In the genomic region with DNA sequence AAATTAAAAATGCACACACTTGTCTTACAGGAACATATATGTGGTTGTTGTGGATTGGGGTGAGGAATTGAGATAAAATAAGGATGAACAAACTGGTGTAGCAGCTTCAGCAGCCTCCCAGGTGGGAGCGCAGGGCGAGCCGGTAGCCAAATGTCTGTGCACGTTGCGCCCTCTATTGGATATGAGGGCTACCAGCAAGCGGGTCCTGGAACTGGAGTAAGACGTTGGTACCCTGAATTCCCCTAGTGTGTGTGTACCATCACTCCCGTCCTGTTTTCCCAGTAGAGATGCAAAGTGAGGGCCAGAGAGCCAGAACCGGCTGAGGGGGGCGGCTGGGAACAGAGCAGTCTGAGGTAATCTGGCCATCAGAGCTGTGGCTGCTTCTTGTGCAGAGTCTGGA, we compare ENCODE assay signal across 9 mouse cellular contexts. TPM values are rescaled to one million over a fixed set of nuclear protein-coding genes. Genes with fewer than 3 reads are reported as not detected.
DNase-seq lines count a peak whose midpoint lies in the region; ATAC-seq and TF ChIP-seq lines count a peak whose summit lies in the region.
"Had no signal": no experiment of that assay in that cellular context is flagged by ENCODE, and none has a peak within 500 bp of the region (broad histone marks: within the 10 kb centered on the region; RNA-seq: fewer than 3 reads in every experiment).

No protein-coding gene starts in this region.

- no peaks in the 10 kb centered on the region for H3K4me1 ChIP-seq in limb, embryonic 14.5 days (ENCODE audit: control insufficient read depth, insufficient read depth, low read length)

- no peak for TF ChIP-seq POLR2A in limb, embryonic 14.5 days (IDR thresholded peaks at IDR 0.05; ENCODE audit: borderline replicate concordance, extremely low read depth, insufficient read depth, insufficient read length)

- WGBS in limb, embryonic 14.5 days, result 8% methylated on average over 10 of the region's 10 CpGs

- no peaks in the 10 kb centered on the region for H3K27me3 ChIP-seq in limb, embryonic 14.5 days (ENCODE audit: control insufficient read depth, insufficient read depth, low read length)

- H3K4me2 ChIP-seq in limb, embryonic 14.5 days (replicated peaks; ENCODE audit: low read depth, low read length, severe bottlenecking), result no peak overlapping the region

- no peaks in the 10 kb centered on the region for H3K9me3 ChIP-seq in limb, embryonic 14.5 days (ENCODE audit: control insufficient read depth, low read length)

- no peak overlapping the region for H3K4me3 ChIP-seq in limb, embryonic 14.5 days (replicated peaks; ENCODE audit: low read length)

- H3K27ac ChIP-seq in limb, embryonic 14.5 days (replicated peaks; ENCODE audit: low read depth, low read length), result no peak overlapping the region

- peak; percentile 82 for DNase-seq in 3T3-L1 (ENCODE audit: low read depth, low spot score)
- peak; percentile 39 to 66 for DNase-seq in CD8-positive naive resting alpha-beta T cell, adult 2 months (ENCODE audit: low read depth in 2 of 2, low spot score in 2 of 2)
- DNase-seq in cerebellum, adult 11 months, result peak; percentile 68
- peak; percentile 54 to 78 for DNase-seq in kidney, adult 8-10 months
- peak; percentile 55 for DNase-seq in limb, embryonic 14.5 days (ENCODE audit: low spot score)
- peak; percentile 75 for DNase-seq in naive thymus-derived CD4-positive, alpha-beta T cell, adult 2 months (ENCODE audit: low read depth)
- peak; percentile 83 for DNase-seq in thymus, postnatal 14 days

- H3K9ac ChIP-seq in limb, embryonic 14.5 days (ENCODE audit: low read depth, low read length, severe bottlenecking), result no peak overlapping the region

- H3K36me3 ChIP-seq in limb, embryonic 14.5 days (ENCODE audit: control insufficient read depth, insufficient read depth, low read length), result no peaks in the 10 kb centered on the region

- peak; percentile 90 for ATAC-seq in frontal cortex, adult (ENCODE audit: low TSS enrichment)
- peak; percentile 72 for ATAC-seq in limb, embryonic 14.5 days (ENCODE audit: low FRiP score, low read depth)

RNA-seq across cellular contexts. Expression of gene 1600014C23Rik, which starts 15.3 kb away (rescaled TPM):
- polyA plus RNA-seq in limb, embryonic 14.5 days (2012; rRNA removed), result 0.15 TPM in 1 of 2 replicates, not detected in the other
- polyA plus RNA-seq in limb, embryonic 14.5 days (2014; fragmentation: Nextera tagmentation; extraction: Ambion mirVana), result 0.58 TPM in 1 of 2 replicates, not detected in the other

RNA-seq across cellular contexts. Expression of gene Tmem63b, which starts 31.6 kb away (rescaled TPM):
- polyA plus RNA-seq in limb, embryonic 14.5 days (2012; rRNA removed), result 90.7 and 113 TPM in 2 replicates
- polyA plus RNA-seq in limb, embryonic 14.5 days (2014; fragmentation: Nextera tagmentation; extraction: Ambion mirVana), result 24.5 and 28.5 TPM in 2 replicates

RNA-seq across cellular contexts. Expression of gene Mrpl14, which starts 32.2 kb away (rescaled TPM):
- 98.3 and 113 TPM in 2 replicates for polyA plus RNA-seq in limb, embryonic 14.5 days (2012; rRNA removed)
- polyA plus RNA-seq in limb, embryonic 14.5 days (2014; fragmentation: Nextera tagmentation; extraction: Ambion mirVana), result 146 and 147 TPM in 2 replicates

RNA-seq across cellular contexts. Expression of gene Capn11, which starts 59.2 kb away (rescaled TPM):
- 0.03 and 0.23 TPM in 2 replicates for polyA plus RNA-seq in limb, embryonic 14.5 days (2012; rRNA removed)
- not detected in 2 replicates for polyA plus RNA-seq in limb, embryonic 14.5 days (2014; fragmentation: Nextera tagmentation; extraction: Ambion mirVana)
- polyA plus RNA-seq: stomach, embryonic 14.5 days had no signal
